In genomic region chr5:102576750-102577149, GRCm38 (mm10) we compare ENCODE assay signal across 18 mouse cellular contexts.
A peak's percentile ranks its signal among the peaks of the same experiment; 100 is the strongest.
DNase-seq lines count a peak whose midpoint lies in the region; ATAC-seq and TF ChIP-seq lines count a peak whose summit lies in the region.
"Had no signal": no experiment of that assay in that cellular context is flagged by ENCODE, and none has a peak within 500 bp of the region (broad histone marks: within the 10 kb centered on the region; RNA-seq: fewer than 3 reads in every experiment).

No protein-coding gene starts in this region.

- H3K9ac ChIP-seq in lung, embryonic 16.5 days (ENCODE audit: low read length): no peak overlapping the region
- H3K9ac ChIP-seq: forebrain, embryonic 15.5 days; midbrain, embryonic 15.5 days had no signal

- DNase-seq in gastrocnemius, adult 18-20 months (ENCODE audit: low spot score): peak; percentile 39
- no peak for DNase-seq in gastrocnemius, postnatal 10 days
- no peak for DNase-seq in lung, postnatal 25 days (ENCODE audit: low spot score)
- peak; percentile 63 for DNase-seq in Patski (ENCODE audit: low read depth, low spot score)
- peak; percentile 40 for DNase-seq in skeletal muscle tissue, adult 2 months (ENCODE audit: low read depth, low spot score)
- DNase-seq in thymus, adult 18-20 months: no peak
- DNase-seq in urinary bladder, postnatal 36 days (ENCODE audit: low spot score in 2 of 2): no peak
- DNase-seq: adrenal gland, adult 2 months; cerebellum, adult 9-10 months; kidney, adult 2 months; kidney, postnatal 14 days; liver; right cerebral cortex, postnatal 25 days had no signal

- in situ Hi-C loops in Patski (cut with MboI; ENCODE audit: low pct_unique_long_range_greater_than_20kb): no loop called here

- peak; percentile 42 for ATAC-seq in lung, embryonic 16.5 days (ENCODE audit: low read depth)
- peak; percentile 70 for ATAC-seq in Patski
- ATAC-seq: forebrain, embryonic 15.5 days; midbrain, embryonic 15.5 days had no signal

- H3K9me3 ChIP-seq in lung, embryonic 16.5 days (ENCODE audit: control insufficient read depth, low read length): peaks cover 7% of the 10 kb centered on the region
- H3K9me3 ChIP-seq: forebrain, embryonic 15.5 days; midbrain, embryonic 15.5 days had no signal

- peaks cover 14% of the 10 kb centered on the region for H3K4me1 ChIP-seq in lung, embryonic 16.5 days (replicated peaks; ENCODE audit: control insufficient read depth, insufficient read depth, low read length)
- H3K4me1 ChIP-seq: forebrain, embryonic 15.5 days; megakaryocyte, embryonic 14.5 days; midbrain, embryonic 15.5 days had no signal

- H3K36me3 ChIP-seq in lung, embryonic 16.5 days (ENCODE audit: control insufficient read depth, insufficient read depth, low read length): no peaks in the 10 kb centered on the region
- H3K36me3 ChIP-seq: forebrain, embryonic 15.5 days; midbrain, embryonic 15.5 days had no signal

- no peak for TF ChIP-seq CTCF in Patski (IDR thresholded peaks at IDR 0.05)

- CTCF ChIA-PET in Patski (lab: Charles Lee): interaction anchor here (1.2 kb wide), 1 partner anchor 11 kb away, joined by 3 read pairs; no protein-coding TSS in a partner anchor

- H3K27me3 ChIP-seq in lung, embryonic 16.5 days (ENCODE audit: control insufficient read depth, insufficient read depth, low read depth, low read length): no peaks in the 10 kb centered on the region
- no peaks in the 10 kb centered on the region for H3K27me3 ChIP-seq in Patski
- H3K27me3 ChIP-seq: forebrain, embryonic 15.5 days; megakaryocyte, embryonic 14.5 days; midbrain, embryonic 15.5 days had no signal

- H3K4me2 ChIP-seq in lung, embryonic 16.5 days (ENCODE audit: low read depth, low read length): no peak overlapping the region
- H3K4me2 ChIP-seq: forebrain, embryonic 15.5 days; midbrain, embryonic 15.5 days had no signal

- WGBS in lung, embryonic 16.5 days: 71% methylated on average over 3 of the region's 3 CpGs

- no peak overlapping the region for H3K4me3 ChIP-seq in lung, embryonic 16.5 days (ENCODE audit: low read length)
- H3K4me3 ChIP-seq: erythroblast, embryonic 14.5 days; forebrain, embryonic 15.5 days; megakaryocyte, embryonic 14.5 days; midbrain, embryonic 15.5 days had no signal

- POLR2A ChIA-PET in Patski (lab: Charles Lee): no interaction called here

- no peak overlapping the region for H3K27ac ChIP-seq in lung, embryonic 16.5 days (ENCODE audit: low read length)
- H3K27ac ChIP-seq: forebrain, embryonic 15.5 days; midbrain, embryonic 15.5 days had no signal

Comparison
In these comparisons a context has a peak if more than half of its experiments do, and no peak if none do; other contexts are left out.
1. DNase-seq: peak in gastrocnemius, adult 18-20 months (single experiment), Patski (single experiment) and skeletal muscle tissue, adult 2 months (single experiment); none in gastrocnemius, postnatal 10 days (single experiment), lung, postnatal 25 days (single experiment), thymus, adult 18-20 months (0 of 2) and urinary bladder, postnatal 36 days (0 of 2).